Mouse (Mus musculus) limb, embryonic 13.5 days (tissue): ENCODE data around the gene Akr1e1. TPM values are rescaled to one million over a fixed set of nuclear protein-coding genes. Genes with fewer than 3 reads are reported as not detected.

Experiments used
- ATAC-seq: fragments of 200-750 bp; cut with Nextera tagmentation; 2 replicates; pipeline ENCODE4 v1.8.0; 2017; ENCODE audit warnings: low read depth, moderate number of reproducible peaks, moderate TSS enrichment; ENCODE audit not compliant: low FRiP score
- H3K27ac ChIP-seq: fragments of 300-500 bp; sonication (generic); 2 replicates; pipeline ENCODE4 v1.5.1; 2015; ENCODE audit warnings: inconsistent platforms, mild to moderate bottlenecking, moderate library complexity
- H3K27me3 ChIP-seq: fragments of 300-500 bp; sonication (generic); 2 replicates; pipeline ENCODE4 v1.6.1; 2015; ENCODE audit warnings: mild to moderate bottlenecking, inconsistent platforms
- H3K36me3 ChIP-seq: fragments of 300-500 bp; sonication (generic); 2 replicates; pipeline ENCODE4 v1.6.1; 2015; ENCODE audit warnings: inconsistent platforms, mild to moderate bottlenecking, moderate library complexity
- H3K4me1 ChIP-seq: fragments of 300-500 bp; sonication (generic); 2 replicates; pipeline ENCODE4 v1.6.1; 2015; ENCODE audit warnings: inconsistent platforms
- H3K4me2 ChIP-seq: fragments of 300-500 bp; sonication (generic); replicated peaks from 2 replicates; pipeline ENCODE4 v1.6.1; 2015; ENCODE audit warnings: inconsistent platforms, mild to moderate bottlenecking, moderate library complexity
- H3K4me3 ChIP-seq: fragments of 300-500 bp; sonication (generic); 2 replicates; pipeline ENCODE4 v1.5.1; 2015; ENCODE audit warnings: moderate library complexity, mild to moderate bottlenecking, inconsistent platforms
- H3K9ac ChIP-seq: fragments of 300-500 bp; sonication (generic); 2 replicates; pipeline ENCODE4 v1.6.1; 2015; ENCODE audit warnings: mild to moderate bottlenecking, inconsistent platforms
- H3K9me3 ChIP-seq: fragments of 300-500 bp; sonication (generic); 2 replicates; pipeline ENCODE4 v1.6.1; 2016; ENCODE audit warnings: inconsistent platforms
- WGBS: fragments of 180-500 bp; shearing (Covaris S2); methylation state at CpG from one replicate; pipeline ENCODE4 v1.1.7; 2015; 5-methylcytosine and 5-hydroxymethylcytosine counted together
- polyA plus RNA-seq: library from polyadenylated mRNA; unstranded; fragments of >200 nt; fragmentation: Nextera tagmentation; extraction: Ambion mirVana; gene quantifications from 2 replicates; pipeline ENCODE4 v1.2.1, GENCODE M21; 2015

Akr1e1 gene
- polyA plus RNA-seq, 1 experiment from 2014 or later: 38.8 TPM

DNA sequence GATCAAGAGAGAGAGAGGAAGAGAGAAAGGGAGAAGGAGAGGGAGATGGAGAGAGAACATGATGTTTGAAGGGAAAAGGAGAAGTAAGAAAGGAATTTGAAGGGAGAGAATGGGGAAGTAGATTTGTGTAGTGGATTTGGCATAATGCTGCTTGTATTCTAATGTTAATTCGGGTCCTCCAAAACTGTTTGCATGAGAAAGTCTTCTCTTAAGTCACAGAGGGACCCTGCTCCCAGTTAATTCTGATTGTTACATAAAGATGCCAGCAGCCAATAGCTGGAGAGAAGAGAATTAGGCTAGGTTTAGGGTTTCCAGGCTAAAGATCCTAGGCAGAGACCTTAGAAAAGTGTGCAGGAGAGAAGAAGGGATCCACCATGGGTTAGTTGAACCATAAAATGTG is 49.8 kb downstream of the Akr1e1 start:
- Histone ChIP-seq H3K36me3 (no peaks in the 10 kb centered on the region), H3K27me3 (no peaks in the 10 kb centered on the region), H3K4me3 (no peak overlapping the region), H3K4me1 (no peaks in the 10 kb centered on the region), H3K4me2 (no peak overlapping the region), H3K27ac (no peak overlapping the region), H3K9me3 (no peaks in the 10 kb centered on the region), H3K9ac (no peak overlapping the region)
- no peak for ATAC-seq
- 85% methylated on average over 1 of the region's 1 CpGs for WGBS

Other genes starting within 250 kb of the Akr1e1 start
- gene Akr1c6, start 174.9 kb downstream of the Akr1e1 start, polyA plus RNA-seq: not detected in 2 replicates
- not detected in 2 replicates for gene Akr1c20, start 85.8 kb downstream of the Akr1e1 start, polyA plus RNA-seq
- not detected in 2 replicates for gene Akr1c21, start 35.1 kb downstream of the Akr1e1 start, polyA plus RNA-seq